Mouse (Mus musculus): Measurements from ENCODE around the gene Slc9a1.

- TF ChIP-seq CTCF (IDR thresholded peaks at IDR 0.05; ENCODE audit: low read depth, low read length) (no peak), GATA1 (IDR thresholded peaks at IDR 0.05; ENCODE audit: borderline replicate concordance, low read length) (no peak)
Measured at GRCm38 (mm10) chr4:133471135-133471821, 101.8 kb downstream of the Slc9a1 start.

Measured in G1E (cell line).